Mouse (Mus musculus) spleen, postnatal 36 days (tissue): ENCODE measurements around the gene Prdm11.

Source experiments
- DNase-seq, 2 experiments: peaks; one replicate each; pipeline ENCODE4 v3.0.0; 2022; ENCODE audit warnings: low spot score in 2 of 2, mixed read lengths in 1 of 2

Prdm11 gene

DNA sequence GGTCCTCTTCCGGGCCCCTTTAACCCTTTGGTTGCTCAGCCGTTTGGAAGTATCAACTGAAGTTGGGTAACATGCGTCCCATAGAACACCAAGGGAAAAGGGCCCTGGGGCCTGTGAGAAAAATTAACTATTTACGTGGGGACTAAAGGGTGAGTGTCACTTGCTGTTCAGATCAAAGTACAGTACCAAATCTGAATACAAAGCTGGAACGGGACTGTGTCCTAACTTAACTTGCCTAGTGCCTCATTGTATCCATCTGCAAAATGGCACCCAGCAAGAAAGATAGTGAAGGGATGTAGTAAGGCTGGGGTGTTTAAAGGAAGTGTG lies 505 bp upstream of the Prdm11 start:
- no peak for DNase-seq

DNA sequence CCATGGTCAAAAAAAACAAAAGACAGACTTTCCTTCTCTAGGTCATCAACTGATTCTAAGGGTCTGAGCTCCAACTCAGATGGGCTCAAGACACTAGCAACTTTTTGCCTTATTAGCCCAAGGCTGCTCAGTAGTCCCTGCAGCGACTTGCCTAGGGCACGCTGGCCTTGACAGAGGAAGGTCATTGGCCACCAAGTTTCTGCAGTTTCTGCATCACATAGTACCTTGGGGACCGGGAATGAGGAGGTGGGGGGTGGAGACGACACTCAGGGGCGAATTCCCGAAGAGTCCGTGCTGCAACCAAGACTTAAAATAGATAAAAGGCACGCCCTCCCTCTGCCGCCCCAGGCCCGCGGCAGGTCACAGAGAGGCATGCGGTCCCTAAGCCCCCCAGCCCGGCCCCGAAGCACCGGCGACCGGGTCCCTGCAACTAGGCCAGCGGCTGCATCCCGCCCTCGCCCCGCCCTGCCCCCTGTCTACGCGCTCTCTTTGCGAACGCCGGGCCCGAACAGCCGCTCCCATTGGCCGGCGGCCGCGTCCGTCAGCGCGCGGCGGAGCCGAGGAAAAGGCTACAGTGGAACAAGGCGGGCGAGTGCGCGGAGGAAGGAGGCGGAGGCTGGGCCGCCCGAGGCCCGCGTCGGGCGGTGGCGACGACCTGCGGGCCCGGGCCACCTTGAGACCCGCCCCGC lies 694 bp downstream of the Prdm11 start:
- peak; percentile 94 to 96 for DNase-seq

- no peak for DNase-seq
These were observed 2.4 kb downstream of the Prdm11 start for GRCm38 (mm10) chr2:93043449-93044157.

DNA sequence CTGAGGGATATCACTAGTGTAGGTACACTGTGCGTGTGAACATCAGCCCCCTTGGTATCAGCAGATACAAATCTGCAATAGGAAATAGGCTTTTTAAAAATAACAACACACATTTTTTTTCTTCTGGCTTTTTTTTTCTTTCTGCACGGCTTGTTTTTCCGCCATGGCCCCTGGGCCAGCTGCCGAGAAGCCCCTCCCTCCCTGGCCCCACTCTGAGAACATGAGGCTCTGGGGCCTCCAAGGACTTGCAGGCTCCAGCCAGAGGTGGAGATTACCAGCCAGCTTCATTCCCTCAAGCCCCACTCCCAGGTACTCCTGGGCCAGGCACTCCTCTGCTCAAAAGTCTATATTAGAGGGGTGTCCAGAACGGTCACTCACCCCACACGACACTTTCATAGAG lies 4.5 kb downstream of the Prdm11 start:
- no peak for DNase-seq

GRCm38 (mm10) chr2:93040841-93041240 lies 5.1 kb downstream of the Prdm11 start:
- DNase-seq: no peak

DNA sequence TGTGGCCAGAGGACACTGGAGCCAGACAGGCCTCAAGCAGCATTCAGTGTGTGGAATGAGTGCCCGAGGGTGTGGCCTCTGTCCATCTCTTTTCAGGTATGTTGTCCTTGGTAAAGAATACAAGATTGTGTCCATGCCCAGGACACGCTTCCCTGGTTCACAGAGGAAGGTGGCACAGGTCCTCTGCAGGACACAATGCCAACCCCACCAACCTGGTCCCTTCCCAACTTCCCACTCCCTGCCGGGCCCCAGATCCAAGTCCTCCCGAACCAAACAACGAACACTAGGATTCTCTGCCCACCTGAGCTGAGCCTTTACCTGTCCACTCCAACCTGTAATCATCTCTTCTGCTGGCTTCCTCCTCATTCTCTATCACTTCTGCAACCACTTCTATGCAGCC lies 6.3 kb downstream of the Prdm11 start:
- DNase-seq: no peak

GRCm38 (mm10) chr2:93039043-93039442 lies 6.9 kb downstream of the Prdm11 start:
- no peak for DNase-seq

- no peak for DNase-seq
These were observed 10.3 kb downstream of the Prdm11 start for GRCm38 (mm10) chr2:93035631-93036030.

GRCm38 (mm10) chr2:93032651-93033050 lies 13.3 kb downstream of the Prdm11 start:
- DNase-seq: no peak

- no peak for DNase-seq
These were observed 13.9 kb downstream of the Prdm11 start for GRCm38 (mm10) chr2:93032049-93032448.

- DNase-seq: no peak
These were observed 14.9 kb downstream of the Prdm11 start for GRCm38 (mm10) chr2:93031021-93031420.

DNA sequence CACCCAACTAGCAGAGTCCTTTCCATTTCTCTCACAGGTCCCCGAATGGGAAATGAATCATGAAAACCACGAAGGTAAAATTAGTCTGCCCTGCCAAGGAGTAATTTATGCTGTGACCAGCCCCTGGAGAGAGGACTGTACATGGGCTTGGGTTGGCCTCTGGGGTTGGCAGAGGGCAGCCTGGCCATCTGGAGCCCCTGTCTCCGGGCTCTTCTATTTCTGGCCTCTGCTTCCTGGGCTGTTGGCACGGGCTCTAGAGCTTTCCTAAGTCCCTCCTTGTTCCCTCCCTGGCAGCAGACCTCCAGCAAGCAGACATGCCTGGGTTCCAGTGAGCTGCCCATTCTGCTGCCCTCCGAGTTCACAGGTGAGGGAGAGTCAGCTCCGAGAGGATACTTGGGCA lies 15.9 kb downstream of the Prdm11 start:
- no peak for DNase-seq

GRCm38 (mm10) chr2:93029267-93030060 lies 16.5 kb downstream of the Prdm11 start:
- no peak for DNase-seq

DNA sequence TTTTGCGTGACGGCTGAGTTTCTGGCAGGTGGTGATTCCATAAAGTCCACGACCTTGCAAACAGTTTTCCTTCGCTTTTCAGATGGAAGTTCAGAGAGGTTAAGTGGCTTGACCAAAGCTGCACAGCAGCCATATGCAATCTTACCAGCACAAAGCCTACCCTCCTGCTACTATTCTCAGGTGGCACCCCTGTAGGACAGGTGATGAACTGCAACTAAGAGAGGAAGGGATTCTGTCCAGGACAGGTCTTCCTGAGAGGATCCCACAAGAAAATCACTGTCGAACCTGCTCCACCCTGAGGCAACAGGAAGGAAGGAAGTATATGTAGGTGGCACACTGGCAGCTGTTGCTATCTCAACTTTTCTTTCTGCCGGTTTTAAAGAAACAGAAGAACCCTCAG lies 17.1 kb downstream of the Prdm11 start:
- DNase-seq: no peak

GRCm38 (mm10) chr2:93027713-93028112 lies 18.3 kb downstream of the Prdm11 start:
- no peak for DNase-seq

- DNase-seq: no peak
These were observed 21.5 kb downstream of the Prdm11 start for GRCm38 (mm10) chr2:93024431-93024830.

DNA sequence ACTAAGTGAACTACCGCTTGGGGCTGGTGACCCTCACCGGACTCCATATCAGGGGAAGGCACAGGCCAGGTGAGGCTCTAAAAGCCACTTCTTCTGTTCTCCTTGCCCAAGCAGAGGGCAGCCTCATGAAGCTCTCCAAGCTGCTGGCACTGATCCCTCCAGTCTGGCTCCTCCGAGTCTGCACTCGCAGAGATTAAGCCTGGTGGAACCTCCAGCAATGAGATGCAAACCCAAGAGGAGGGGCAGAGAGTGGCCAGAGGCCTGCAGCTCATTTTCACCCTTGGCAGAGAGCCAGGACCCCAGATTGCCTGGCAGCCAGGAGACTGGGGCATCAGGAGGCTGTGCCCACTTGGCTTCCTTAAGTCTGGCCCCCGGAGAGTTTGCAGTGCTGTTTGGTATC lies 27.1 kb downstream of the Prdm11 start:
- DNase-seq: no peak

- no peak for DNase-seq
These were observed 28.8 kb downstream of the Prdm11 start for GRCm38 (mm10) chr2:93017151-93017550.

- peak in 1 of 2 experiments; percentile 4 for DNase-seq
These were observed 30.9 kb downstream of the Prdm11 start for GRCm38 (mm10) chr2:93015041-93015440.

- DNase-seq: peak; percentile 16 to 36
These were observed 31.7 kb downstream of the Prdm11 start for GRCm38 (mm10) chr2:93014093-93014937.

GRCm38 (mm10) chr2:93013415-93014092 lies 32.4 kb downstream of the Prdm11 start:
- no peak for DNase-seq
